Mouse (Mus musculus) liver, postnatal 0 days (tissue): Measurements from ENCODE around the gene Rad51b.
A peak's percentile ranks its signal among the peaks of the same experiment; 100 is the strongest.

Experiments used
- CTCF ChIP-seq: sonication (generic); IDR thresholded peaks from 2 replicates; pipeline ENCODE4 v1.5.1; 2016; ENCODE audit warnings: antibody characterized with exemption, low read depth
- EP300 ChIP-seq: IDR thresholded peaks from 2 replicates; pipeline ENCODE4 v1.6.1; 2016; ENCODE audit warnings: antibody characterized with exemption, low read depth, mild to moderate bottlenecking

DNA sequence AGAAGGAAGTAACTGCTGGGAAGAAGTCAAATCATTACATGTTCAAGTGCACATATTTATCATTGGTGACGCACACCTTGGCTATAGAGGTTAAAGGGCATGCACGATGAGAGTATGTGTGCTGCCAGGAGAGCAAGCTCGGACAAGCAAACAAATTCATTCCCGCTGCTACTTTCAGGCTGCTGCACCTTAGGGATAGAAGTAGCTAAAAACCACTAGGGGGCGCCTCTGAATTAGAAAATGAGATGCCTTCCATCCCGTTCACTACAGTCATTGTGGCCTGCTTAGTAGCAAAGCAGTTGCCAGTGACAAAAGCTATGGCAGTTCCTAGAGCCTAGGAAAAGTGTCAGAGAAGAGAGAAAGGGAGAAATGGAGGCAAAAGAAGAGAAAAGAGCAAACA lies 50.6 kb downstream of the Rad51b start:
- TF ChIP-seq CTCF (peak; percentile 82), EP300 (no peak; the same call in 1 of the 2 replicates)
